Mouse (Mus musculus): ENCODE measurements around the gene Cyp27b1.

Gene Cyp27b1

DNA sequence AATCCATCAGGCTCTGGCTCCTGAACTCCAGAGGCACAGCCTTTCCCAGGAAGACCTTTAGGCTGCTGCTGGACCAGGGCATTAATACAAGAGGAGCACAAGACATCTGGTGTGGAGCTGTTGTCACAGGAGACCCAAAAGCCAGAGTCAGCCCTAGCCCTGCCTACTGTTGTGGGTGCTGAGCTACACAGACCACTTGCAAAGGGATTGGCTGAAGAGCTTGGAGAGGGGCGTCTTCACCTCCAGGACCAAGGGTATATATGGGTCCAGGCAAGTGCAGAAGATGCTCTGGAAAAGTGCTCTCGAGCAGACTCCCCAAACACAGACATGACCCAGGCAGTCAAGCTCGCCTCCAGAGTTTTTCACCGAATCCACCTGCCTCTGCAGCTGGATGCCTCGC is at the start of gene Cyp27b1:
Gene Cyp27b1, plus strand, starts transcription at position 297 of the 400 bp plus-strand sequence.
- in situ Hi-C loops (cut with MboI; ENCODE audit: low pct_unique_long_range_greater_than_20kb in 1 of 2, low sequenced_read_pairs in 2 of 2, unreplicated experiment in 1 of 2) = no loop called here

GRCm38 (mm10) chr10:127000529-127000928 is 47.5 kb upstream of the Cyp27b1 start, which contains the start of gene Avil:
Gene Avil, plus strand, starts transcription at chr10:127000709.
- in situ Hi-C loops (cut with MboI; ENCODE audit: low pct_unique_long_range_greater_than_20kb in 1 of 2, low sequenced_read_pairs in 2 of 2, unreplicated experiment in 1 of 2) = no loop called here

- in situ Hi-C loops (cut with MboI; ENCODE audit: low pct_unique_long_range_greater_than_20kb in 1 of 2, low sequenced_read_pairs in 2 of 2, unreplicated experiment in 1 of 2) = no loop called here
Observed at GRCm38 (mm10) chr10:127001297-127001696, 46.8 kb upstream of the Cyp27b1 start.

DNA sequence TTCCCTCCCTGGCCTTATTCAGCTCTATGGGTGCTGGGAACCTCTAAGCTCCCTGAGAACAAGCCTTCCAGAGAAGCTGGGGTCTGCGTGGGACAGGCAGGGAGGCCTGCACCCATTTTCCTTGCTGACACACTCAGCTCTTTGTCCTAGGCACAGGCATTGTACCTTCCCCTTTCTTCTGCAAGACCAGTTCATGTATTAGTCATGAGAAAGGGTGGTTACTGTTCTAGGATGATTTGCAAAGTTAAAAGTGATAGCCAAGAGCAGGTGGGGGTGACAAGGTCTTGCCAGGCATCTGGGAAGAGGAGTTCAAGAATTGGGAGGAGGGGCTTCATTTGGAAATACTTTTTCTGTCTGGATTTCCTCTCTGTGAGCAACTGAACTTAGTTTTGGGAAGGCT is 46.0 kb upstream of the Cyp27b1 start:
- in situ Hi-C loops (cut with MboI; ENCODE audit: low pct_unique_long_range_greater_than_20kb in 1 of 2, low sequenced_read_pairs in 2 of 2, unreplicated experiment in 1 of 2) = no loop called here

GRCm38 (mm10) chr10:127002765-127003164 is 45.3 kb upstream of the Cyp27b1 start:
- in situ Hi-C loops (cut with MboI; ENCODE audit: low pct_unique_long_range_greater_than_20kb in 1 of 2, low sequenced_read_pairs in 2 of 2, unreplicated experiment in 1 of 2) = no loop called here

- in situ Hi-C loops (cut with MboI; ENCODE audit: low pct_unique_long_range_greater_than_20kb in 1 of 2, low sequenced_read_pairs in 2 of 2, unreplicated experiment in 1 of 2) = no loop called here
Observed at GRCm38 (mm10) chr10:127003334-127003733, 44.7 kb upstream of the Cyp27b1 start.

GRCm38 (mm10) chr10:127003806-127004205 is 44.2 kb upstream of the Cyp27b1 start:
- in situ Hi-C loops (cut with MboI; ENCODE audit: low pct_unique_long_range_greater_than_20kb in 1 of 2, low sequenced_read_pairs in 2 of 2, unreplicated experiment in 1 of 2) = no loop called here

GRCm38 (mm10) chr10:127016488-127016887 is 31.6 kb upstream of the Cyp27b1 start:
- in situ Hi-C loops (cut with MboI; ENCODE audit: low pct_unique_long_range_greater_than_20kb in 1 of 2, low sequenced_read_pairs in 2 of 2, unreplicated experiment in 1 of 2) = no loop called here

DNA sequence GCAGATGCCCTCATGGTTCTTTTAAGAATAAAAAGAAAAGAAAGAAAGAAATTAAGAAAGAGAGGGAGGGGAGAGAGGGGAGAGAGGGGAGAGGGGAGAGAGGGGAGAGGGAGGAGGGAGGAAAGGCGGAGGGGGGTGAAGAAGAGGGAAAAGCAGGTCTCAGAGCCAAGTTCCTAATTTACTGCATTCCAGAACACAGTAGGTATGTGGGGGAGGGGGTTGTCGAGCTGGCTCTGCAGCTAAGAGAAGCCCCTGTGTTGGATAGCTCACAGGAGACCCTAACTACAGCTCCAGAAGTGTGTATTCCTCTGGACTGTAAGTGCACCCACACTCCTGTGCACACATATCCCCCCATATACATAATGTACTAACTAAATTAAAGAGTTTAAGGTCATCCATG is 31.0 kb upstream of the Cyp27b1 start:
- in situ Hi-C loops (cut with MboI; ENCODE audit: low pct_unique_long_range_greater_than_20kb in 1 of 2, low sequenced_read_pairs in 2 of 2, unreplicated experiment in 1 of 2) = no loop called here

DNA sequence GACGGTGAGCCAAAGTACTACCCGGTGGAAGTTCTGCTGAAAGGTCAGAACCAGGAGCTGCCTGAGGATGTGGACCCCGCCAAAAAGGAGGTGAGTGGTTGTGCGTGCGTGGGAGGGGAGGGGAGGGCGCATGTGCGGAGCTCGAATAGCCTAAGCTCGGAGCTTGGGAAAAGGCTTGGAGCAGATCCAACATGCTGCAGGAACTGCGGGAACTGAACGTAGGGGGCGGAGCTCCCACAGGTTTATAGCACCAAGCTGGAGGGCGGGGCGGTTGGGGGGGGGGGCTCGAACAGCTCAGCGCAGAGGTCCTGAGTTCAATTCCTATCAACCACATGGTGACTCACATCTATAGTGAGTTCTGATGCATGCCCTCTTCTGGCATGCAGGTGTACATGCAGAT is 29.6 kb upstream of the Cyp27b1 start:
- in situ Hi-C loops (cut with MboI; ENCODE audit: low pct_unique_long_range_greater_than_20kb in 1 of 2, low sequenced_read_pairs in 2 of 2, unreplicated experiment in 1 of 2) = no loop called here

GRCm38 (mm10) chr10:127030336-127031296 is 17.4 kb upstream of the Cyp27b1 start, which contains the start of gene Tsfm:
Gene Tsfm, minus strand, starts transcription at chr10:127030840.
- in situ Hi-C loops (cut with MboI; ENCODE audit: low pct_unique_long_range_greater_than_20kb in 1 of 2, low sequenced_read_pairs in 2 of 2, unreplicated experiment in 1 of 2) = no loop called here

DNA sequence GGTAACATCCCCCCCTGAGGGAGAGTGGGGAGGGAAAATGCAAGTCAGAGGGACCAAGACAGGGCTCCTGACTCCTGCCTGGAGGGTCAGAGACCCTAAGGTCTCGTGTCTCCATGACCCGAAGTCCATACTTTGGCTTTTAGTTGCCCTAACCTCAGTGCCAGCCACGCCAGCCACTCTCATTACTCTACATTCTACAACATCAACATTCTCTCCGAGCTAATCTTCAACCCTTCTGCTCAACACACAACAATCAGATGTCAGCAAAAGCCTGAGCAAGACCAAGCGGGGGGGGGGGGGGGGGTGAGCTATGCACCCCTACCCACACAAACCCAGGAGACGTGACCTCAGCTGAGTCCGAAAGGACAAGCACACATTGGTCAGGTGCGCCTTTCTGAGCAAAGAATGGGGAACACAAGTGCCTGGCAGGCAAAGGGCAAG is 14.7 kb upstream of the Cyp27b1 start:
- in situ Hi-C loops (cut with MboI; ENCODE audit: low pct_unique_long_range_greater_than_20kb in 1 of 2, low sequenced_read_pairs in 2 of 2, unreplicated experiment in 1 of 2) = no loop called here

- in situ Hi-C loops (cut with MboI; ENCODE audit: low pct_unique_long_range_greater_than_20kb in 1 of 2, low sequenced_read_pairs in 2 of 2, unreplicated experiment in 1 of 2) = no loop called here
Observed at GRCm38 (mm10) chr10:127036273-127036672, 11.8 kb upstream of the Cyp27b1 start.

- in situ Hi-C loops (cut with MboI; ENCODE audit: low pct_unique_long_range_greater_than_20kb in 1 of 2, low sequenced_read_pairs in 2 of 2, unreplicated experiment in 1 of 2) = no loop called here
Observed at GRCm38 (mm10) chr10:127037641-127038040, 10.4 kb upstream of the Cyp27b1 start.

GRCm38 (mm10) chr10:127040569-127041214 is 7.4 kb upstream of the Cyp27b1 start:
- in situ Hi-C loops (cut with MboI; ENCODE audit: low pct_unique_long_range_greater_than_20kb in 1 of 2, low sequenced_read_pairs in 2 of 2, unreplicated experiment in 1 of 2) = no loop called here

GRCm38 (mm10) chr10:127041274-127041766 is 6.7 kb upstream of the Cyp27b1 start, which contains the start of the genes Mettl1 and Eef1akmt3:
Gene Mettl1, plus strand, starts transcription at chr10:127041414.
Gene Eef1akmt3, minus strand, starts transcription at chr10:127041513.
- in situ Hi-C loops (cut with MboI; ENCODE audit: low pct_unique_long_range_greater_than_20kb in 1 of 2, low sequenced_read_pairs in 2 of 2, unreplicated experiment in 1 of 2) = no loop called here

DNA sequence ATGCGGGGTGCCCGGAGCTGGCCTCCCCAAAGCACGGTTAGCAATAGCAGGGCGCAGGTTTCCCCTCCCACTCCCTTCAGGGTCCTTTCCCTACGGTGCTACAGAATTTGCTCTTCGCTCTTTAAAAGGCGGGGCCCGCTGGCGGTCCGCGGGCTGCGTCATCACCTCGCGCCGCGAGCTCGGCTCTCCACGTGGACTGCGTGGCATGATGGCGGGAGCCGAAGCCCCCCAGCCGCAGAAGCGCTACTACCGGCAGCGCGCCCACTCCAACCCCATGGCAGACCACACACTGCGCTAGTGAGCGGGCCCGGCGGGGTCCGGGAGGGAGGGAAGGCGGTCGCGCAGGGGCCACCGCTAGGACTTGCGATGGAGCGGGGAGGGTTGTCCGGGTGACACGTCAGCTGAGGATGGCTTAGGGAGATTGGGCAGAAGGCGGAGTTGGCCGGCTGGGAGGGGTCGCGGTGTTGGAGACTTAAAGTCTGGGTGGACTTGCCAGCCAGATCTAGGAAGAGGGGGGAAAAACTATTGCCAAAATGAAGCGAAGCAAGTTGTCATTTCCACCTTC is 6.2 kb upstream of the Cyp27b1 start:
- in situ Hi-C loops (cut with MboI; ENCODE audit: low pct_unique_long_range_greater_than_20kb in 1 of 2, low sequenced_read_pairs in 2 of 2, unreplicated experiment in 1 of 2) = no loop called here

- in situ Hi-C loops (cut with MboI; ENCODE audit: low pct_unique_long_range_greater_than_20kb in 1 of 2, low sequenced_read_pairs in 2 of 2, unreplicated experiment in 1 of 2) = no loop called here
Observed at GRCm38 (mm10) chr10:127042468-127043115, 5.5 kb upstream of the Cyp27b1 start.
